Mouse (Mus musculus) testis, postnatal 14 days (tissue): ENCODE measurements around the gene 1700042G07Rik.

Experiments
- DNase-seq: peaks from one replicate; pipeline ENCODE4 v3.0.0; 2021; ENCODE audit warnings: low spot score

1700042G07Rik gene

GRCm38 (mm10) chr4:116162142-116162541 lies 11.0 kb upstream of the 1700042G07Rik start:
- DNase-seq, result no peak

- DNase-seq, result no peak
These were observed 8.2 kb upstream of the 1700042G07Rik start for GRCm38 (mm10) chr4:116164759-116165554.

GRCm38 (mm10) chr4:116165708-116166407 lies 7.3 kb upstream of the 1700042G07Rik start:
- no peak for DNase-seq

- DNase-seq, result no peak
These were observed 5.8 kb upstream of the 1700042G07Rik start, which contains the start of gene Tspan1 for GRCm38 (mm10) chr4:116167404-116167803. Tspan1 (minus strand) TSS chr4:116167601.

DNA sequence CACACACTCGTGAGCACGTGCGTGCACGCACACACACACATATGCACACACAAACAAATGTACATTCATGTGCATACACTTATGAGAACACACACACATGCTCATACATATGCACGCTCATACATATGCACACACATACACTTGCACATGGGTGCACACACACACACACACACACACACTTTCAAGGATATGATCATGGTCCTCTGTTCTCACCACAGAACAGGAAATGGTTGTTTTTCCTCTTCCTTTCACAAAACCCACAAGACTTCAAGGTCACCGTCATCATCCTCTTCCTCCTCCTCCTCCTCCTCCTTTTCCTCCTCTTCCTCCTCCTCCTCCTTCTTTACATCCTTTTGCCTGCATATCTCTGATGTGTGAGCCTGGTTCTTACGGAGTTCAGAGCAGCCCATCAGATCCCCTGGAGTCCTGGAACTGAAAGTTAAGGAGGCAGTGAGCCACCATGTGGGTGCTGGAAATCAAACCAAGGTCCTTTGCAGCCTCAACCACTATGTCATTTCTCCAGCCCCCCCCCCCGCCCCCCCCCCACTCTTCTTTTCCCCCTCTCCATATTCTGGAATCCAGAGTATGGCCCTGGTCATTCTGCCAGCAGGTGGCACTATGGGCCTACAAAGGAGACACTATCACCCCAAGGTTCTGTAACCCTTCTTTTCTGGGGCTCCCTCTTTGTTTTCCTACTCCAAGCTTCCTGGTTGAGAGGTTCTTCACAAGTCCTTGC lies 4.4 kb upstream of the 1700042G07Rik start:
- DNase-seq, result no peak

DNA sequence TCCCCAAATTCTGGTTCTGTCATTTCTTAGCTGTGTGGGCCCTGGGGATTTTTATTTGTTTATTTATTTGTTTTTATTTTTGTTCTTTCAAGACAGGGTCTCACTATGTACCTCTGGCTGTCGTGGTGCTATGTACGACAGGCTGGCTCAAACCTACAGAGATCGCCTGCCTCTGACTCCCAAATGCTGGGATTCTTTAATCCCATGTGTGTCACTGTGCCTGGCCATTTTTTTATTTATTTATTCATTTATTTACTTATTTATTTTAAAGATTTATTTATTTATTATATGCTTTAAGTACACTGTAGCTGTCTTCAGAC lies 3.9 kb upstream of the 1700042G07Rik start:
- DNase-seq, result no peak

GRCm38 (mm10) chr4:116173752-116174151 lies 580 bp downstream of the 1700042G07Rik start:
- no peak for DNase-seq

GRCm38 (mm10) chr4:116174466-116175116 lies 1.4 kb downstream of the 1700042G07Rik start:
- no peak for DNase-seq

DNA sequence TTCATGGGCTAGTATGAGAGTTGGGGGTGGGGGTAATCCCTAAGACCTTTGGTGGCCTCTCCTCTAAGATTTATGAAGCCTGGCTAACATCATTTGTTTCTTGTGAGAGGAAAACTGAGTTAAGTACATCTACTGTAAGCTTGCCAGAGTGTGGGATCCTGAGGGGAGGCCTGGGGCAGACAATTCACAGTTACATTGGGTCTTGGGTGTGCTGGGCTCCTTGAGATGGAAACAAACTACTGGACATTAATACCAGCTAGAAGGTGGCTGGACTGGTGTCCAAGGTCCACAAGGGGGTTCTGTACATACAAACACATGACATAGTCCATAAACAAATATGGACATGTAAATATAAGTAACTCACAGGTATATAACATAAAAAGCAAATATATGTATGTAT lies 2.0 kb downstream of the 1700042G07Rik start:
- no peak for DNase-seq

GRCm38 (mm10) chr4:116175711-116176542 lies 2.8 kb downstream of the 1700042G07Rik start:
- DNase-seq, result no peak

DNA sequence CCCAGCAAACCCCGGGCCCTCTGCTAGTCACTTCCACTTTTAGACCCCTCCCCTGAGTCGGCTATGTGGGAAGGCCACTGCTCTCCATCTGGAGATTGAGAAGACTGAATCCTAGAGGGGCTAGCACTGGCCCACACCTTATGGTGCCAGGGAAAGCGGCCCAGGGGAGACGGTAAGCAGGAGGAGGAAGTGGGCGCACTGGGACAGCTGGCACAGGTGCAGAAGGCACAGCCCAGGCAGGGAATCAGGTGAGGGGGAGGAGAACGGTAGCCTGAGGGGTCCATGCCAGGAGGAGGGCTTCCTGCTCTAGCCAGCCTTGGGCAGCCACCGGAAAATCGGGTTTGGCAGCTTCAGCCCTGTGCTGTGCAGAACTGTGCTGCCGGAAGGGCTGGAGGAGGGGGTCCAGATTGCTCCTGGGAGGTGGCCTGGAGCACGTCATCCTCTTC lies 3.4 kb downstream of the 1700042G07Rik start:
- peak; percentile 70 for DNase-seq

DNA sequence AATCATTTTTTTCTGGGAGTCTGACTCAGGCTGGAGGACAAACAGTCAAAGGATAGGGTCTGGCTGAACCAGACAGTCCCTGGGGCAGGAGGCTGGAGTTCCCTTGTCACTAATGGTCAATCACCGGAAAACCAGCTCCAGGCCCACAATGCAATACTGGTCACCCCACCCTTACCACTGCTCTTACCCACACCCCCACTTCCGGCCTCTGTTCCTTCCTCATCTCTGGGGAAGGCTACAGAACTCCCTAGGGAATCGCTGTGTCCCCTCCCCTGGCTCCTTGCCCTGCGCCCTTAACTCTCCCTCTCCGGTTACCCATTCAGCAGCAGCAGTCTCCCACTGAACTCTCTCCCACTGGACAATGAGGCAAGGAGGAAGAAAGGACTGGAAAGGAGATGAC lies 4.0 kb downstream of the 1700042G07Rik start:
- DNase-seq, result no peak

- no peak for DNase-seq
These were observed 8.9 kb downstream of the 1700042G07Rik start for GRCm38 (mm10) chr4:116182079-116182478.

DNA sequence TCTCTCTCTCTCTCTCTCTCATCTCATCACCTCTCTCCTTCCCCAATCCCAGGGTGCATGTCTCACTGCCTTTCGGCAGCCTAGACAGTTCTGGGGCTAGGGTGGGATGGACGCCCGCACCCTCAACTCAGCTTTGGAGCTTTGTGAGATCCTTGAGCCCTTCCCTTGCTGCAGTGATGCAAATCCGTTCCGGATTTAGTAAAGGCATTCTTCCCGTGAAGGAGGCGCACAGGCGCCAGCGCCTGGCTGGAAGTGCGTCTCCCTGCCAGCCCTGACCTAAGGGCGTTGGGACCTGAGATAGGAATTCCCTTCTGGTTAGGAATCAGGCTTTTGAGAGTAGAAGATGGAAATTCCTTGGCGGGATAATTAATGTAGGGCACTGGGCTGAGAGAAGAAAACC lies 9.6 kb downstream of the 1700042G07Rik start:
- DNase-seq, result no peak

- no peak for DNase-seq
These were observed 11.9 kb downstream of the 1700042G07Rik start for GRCm38 (mm10) chr4:116185083-116185482.

GRCm38 (mm10) chr4:116192286-116192835 lies 19.2 kb downstream of the 1700042G07Rik start:
- DNase-seq, result no peak

DNA sequence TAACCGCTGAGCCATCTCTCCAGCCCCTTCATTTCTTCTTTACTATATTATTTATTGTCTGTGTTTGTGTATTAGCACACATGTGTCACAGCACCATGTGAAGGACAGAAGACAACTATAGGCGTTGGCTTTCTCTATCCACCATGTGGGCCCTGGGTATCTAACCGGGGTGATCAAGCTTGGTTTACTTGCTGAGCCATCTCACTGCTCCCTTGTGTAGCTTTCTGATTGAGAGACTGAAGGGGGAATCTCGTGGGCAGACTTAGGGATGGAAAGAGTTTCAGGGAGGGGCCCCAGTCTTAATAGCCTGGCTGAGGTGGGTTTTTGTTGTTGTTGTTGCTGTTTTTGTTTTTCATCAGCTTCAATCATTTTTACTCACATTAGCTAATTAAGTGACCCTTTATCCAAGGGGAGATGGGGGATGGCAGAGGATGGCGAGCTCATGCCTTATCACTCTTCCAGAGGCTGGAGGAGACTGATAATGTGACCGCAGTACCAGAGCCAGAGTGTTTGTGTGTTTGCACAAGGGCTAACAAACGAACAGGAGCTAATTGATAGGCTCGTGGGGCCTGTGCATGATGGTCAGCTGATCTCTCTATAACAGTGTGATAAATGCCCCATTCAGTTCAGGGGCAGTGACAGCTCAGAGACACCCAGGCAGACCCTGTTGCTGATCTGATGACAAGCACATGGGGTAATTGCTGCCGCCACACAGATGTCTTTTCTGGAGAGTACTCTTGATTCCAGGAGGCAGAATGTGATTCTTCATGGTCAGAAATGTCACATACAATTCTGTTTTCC lies 20.6 kb downstream of the 1700042G07Rik start:
- no peak for DNase-seq

GRCm38 (mm10) chr4:116198422-116198821 lies 25.2 kb downstream of the 1700042G07Rik start:
- DNase-seq, result no peak

GRCm38 (mm10) chr4:116204422-116204821 lies 31.2 kb downstream of the 1700042G07Rik start:
- no peak for DNase-seq

GRCm38 (mm10) chr4:116206531-116206930 lies 33.4 kb downstream of the 1700042G07Rik start:
- DNase-seq, result no peak
